Mouse (Mus musculus) B cell, adult 62 days (primary cell): Measurements from ENCODE around the gene Rasgrf1. TPM values are rescaled to one million over a fixed set of nuclear protein-coding genes. Genes with fewer than 3 reads are reported as not detected.

Source experiments
- total RNA-seq: library from RNA; stranded (reverse); gene quantifications from 4 replicates; pipeline ENCODE4 v1.2.4, GENCODE M21; 2023

Gene Rasgrf1
- total RNA-seq, result 0.40 to 0.61 TPM (median 0.60 TPM) in 3 of 4 replicates, not detected in the other

GRCm38 (mm10) chr9:89909131-89910010 lies at the start of gene Rasgrf1:
Gene Rasgrf1 (plus strand): TSS chr9:89909908.

DNA sequence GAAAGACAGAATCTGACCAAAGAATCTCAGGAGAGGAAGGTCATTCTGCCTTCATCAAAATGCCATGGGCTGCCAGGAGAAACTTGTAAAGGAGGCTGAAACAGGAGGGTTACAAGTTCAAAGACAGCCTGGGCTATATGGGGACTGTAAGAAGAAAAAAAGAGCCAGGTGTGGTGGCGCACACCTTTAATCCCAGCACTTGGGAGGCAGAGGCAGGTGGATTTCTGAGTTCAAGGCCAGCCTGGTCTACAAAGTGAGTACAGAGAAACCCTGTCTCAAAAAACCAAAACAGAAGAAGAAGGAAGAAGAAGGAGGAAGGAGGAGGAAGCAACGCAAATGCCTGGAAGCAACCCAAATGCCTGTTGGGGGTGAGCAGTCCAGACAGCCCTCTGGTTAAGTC lies 144.1 kb downstream of the Rasgrf1 start, which contains the start of gene Ctsh:
Gene Ctsh, plus strand, starts transcription at position 301 of the 400 bp plus-strand sequence.

Other genes with a start within 250 kb of the Rasgrf1 start
- 24.8 to 30.2 TPM (median 27.4 TPM) in 4 replicates for gene Tmed3, start 204.8 kb upstream of the Rasgrf1 start, total RNA-seq
- gene Ankrd34c, start 171.4 kb upstream of the Rasgrf1 start, total RNA-seq, result 0.09 TPM in 1 of 4 replicates, not detected in the others
- gene Ctsh, start 144.2 kb downstream of the Rasgrf1 start, total RNA-seq, result 402 to 414 TPM (median 411 TPM) in 4 replicates
- gene Morf4l1, start 204.9 kb downstream of the Rasgrf1 start, total RNA-seq, result 445 to 479 TPM (median 467 TPM) in 4 replicates